Mouse (Mus musculus): ENCODE results near the gene Bco1.

Bco1 gene

DNA sequence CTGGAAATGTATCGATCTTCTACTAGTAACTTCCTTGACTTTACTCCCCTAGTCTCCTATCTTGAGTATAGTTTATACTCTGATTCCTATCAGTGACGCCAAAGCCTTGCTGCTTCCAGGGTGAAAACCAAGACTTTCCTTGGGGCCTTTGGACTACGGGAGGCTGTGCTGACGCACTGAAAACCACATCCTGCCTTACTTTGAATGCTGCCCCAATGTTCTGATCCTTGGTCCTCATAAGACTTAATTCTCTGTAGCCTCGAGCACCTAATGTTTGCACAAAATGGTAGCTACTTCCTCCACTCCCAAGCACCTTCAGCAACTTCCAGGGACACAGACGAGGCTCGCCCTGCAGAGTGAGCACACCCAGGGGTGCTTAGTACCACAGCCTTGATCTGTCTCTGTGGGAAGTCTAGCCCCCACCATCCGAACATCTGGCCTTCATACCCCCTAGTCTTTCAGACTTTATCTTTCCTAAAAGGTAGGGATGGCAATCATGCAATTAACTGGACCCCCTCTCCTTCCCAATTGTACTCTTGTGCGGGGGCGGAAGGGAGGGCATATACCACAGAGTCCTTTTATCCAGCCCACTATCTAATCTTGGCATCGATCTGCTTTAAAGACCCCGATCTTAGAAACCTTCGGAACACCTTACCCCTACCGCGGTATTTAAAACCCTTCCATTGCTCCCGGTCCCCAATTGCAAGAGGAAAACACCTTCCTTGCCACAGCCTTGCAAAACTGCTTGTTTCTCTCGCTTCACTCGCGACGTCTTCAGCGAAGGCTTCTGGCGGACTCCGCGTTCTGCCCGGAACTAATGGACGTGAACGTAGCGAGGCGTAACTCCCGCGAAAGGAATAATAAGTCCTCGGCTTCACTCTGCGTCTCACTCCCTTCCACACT is 61.5 kb downstream of the Bco1 start:
- peak in 1 of 2 experiments; percentile 13 for DNase-seq

DNA sequence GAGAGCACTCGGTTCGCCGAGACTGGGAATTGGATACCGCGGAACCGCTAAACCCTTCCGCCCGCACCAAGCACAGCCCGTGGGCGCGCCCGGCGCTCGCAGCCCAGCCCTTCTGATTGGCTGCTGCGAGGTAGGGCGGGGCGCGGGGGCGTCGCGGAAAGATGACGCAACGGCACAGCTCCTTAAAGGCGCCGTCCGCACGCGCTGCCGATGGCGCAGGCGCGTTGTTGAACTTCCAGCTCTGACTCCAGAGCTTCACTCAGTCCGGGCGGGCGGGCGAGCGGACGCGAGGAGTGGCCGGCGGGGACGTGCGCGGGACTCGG is 62.1 kb downstream of the Bco1 start:
- DNase-seq = peak; percentile 96

DNA sequence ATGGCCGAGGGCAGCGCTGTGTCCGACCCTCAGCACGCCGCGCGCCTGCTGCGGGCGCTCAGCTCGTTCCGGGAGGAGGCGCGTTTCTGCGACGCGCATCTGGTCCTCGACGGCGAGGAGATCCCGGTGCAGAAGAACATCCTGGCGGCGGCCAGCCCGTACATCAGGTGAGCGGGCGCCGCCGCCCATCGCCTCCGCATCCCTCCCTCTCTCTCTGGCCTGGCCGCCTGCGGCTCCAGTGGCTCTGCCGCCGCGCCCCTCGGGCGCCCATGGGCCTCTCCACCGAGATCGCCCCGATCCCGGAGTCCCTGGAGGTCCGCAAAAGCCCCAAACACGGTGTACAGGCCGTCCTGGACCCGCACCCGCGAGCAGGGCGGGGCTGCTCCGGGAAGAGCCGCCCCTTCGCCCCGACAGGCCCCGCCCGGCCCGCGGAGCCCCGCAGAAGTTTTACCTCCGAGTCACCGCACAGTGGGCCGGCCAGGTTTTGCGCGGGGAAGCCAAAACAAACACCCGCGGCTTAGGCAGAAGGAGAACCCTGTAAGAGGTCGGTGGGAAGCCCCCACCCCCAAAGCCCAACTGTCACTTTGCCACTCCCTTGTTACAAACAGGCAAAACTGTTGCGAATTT is 62.6 kb downstream of the Bco1 start, which contains the start of gene Gan:
Gene Gan, plus strand, starts transcription at position 1 of the 627 bp plus-strand sequence.
- DNase-seq = peak; percentile 24 to 40

DNA sequence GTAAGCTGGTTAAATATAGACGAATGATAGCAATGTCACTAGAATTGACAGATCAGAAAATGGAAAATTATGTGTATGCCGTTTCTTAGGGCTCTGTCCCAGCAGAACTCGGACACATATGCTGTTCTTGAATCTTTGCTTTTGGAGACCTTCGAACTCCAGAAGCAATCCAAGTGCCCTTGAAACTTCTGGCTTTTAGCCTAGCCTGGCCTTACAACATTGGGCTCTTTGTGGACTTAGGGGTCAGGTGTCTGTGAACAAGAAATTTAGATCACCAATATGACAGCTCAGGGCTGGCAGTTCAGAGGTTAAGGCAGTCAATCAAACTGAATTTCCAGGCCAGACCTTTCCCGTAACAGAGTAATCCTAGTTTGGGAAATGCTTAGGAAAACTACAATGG is 63.4 kb downstream of the Bco1 start:
- peak; percentile 30 to 58 for DNase-seq

DNA sequence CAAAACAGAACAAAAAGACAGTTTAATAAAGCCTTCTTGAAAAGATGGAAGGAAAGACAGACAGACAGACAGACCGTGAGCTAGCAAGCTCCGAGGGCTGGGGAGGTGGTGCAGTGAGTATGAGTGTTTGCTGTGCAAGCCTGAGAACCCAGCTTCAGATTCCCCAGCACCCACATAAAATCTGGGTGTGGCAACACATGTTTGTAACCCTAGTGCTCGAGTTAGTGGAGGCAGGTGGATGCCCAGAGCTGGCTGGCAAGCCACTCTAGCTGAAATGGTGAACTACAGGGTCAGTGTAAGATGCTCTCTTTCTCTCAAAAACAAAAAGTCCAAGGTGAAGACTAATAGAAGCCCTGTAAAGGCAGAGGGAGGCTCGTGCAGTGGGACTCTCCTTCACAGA is 69.3 kb downstream of the Bco1 start:
- DNase-seq = no peak

DNA sequence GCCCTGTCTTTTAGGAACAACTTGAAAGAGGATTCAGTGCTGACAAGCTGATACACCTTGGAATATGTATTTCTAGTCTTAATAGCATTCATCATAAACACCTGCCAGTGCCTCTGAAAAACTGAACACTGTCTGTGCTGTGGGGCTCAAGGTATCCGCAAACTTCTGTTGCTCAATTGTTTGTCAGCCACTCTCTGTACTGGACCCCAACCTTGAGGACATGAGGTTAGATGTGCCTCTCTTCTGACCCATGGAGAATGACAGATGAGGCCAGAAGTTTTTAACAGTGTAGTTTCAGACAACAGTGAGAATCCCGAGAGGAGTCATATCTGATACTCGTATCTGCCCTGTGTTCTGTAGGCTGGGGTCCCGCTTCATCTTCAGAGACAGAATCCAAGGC is 69.9 kb downstream of the Bco1 start:
- DNase-seq = no peak

DNA sequence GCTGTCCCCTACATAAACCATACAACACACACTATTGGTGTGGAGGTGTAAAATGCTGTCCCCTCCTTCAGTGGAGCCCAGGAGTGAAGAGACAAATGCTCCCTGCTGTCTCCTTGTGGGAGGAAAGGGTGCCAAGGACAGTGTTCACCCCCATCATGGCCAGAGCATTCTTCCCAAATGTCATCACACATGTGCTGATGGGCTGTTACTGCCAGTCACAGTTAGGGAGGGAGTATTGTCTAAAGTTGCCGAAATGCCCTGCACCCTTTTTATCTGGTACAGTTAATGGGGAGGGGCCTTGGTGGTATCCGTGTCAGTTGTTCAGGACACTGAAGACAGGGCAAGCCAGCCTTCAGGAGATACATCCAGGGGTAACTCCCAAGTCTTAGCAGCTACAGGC is 70.9 kb downstream of the Bco1 start:
- no peak for DNase-seq

DNA sequence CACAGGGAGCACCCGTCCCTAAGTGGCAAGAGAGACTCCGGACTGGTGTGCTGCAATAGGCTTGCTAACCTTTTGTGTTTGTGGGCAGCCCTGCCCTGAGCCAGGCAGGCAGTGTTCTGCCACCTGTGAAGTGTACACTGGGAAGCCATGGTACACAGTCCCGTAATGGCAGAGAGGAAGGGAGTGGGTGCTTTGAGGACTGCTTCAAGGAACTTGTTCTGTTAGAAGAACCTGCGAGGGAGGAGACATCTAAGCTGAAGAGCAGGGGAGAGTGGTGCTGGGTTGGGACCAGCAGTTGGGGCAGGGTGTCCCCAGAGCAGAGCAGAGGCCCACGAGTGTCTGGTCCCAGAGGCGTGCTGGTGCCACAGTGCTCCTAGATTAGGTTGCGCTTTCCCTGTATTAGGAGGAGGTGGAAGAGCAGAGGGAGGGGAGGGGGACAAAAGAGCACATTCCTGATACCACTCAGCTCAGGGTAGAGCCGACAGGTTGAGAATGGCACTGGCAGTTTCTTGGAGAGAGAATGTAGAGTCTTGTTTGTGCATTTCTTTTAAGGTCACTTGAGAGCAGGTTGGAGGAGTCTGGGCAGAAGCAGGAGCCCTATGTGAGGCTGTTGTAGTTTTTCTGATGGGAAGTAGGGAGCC is 71.7 kb downstream of the Bco1 start:
- no peak for DNase-seq

DNA sequence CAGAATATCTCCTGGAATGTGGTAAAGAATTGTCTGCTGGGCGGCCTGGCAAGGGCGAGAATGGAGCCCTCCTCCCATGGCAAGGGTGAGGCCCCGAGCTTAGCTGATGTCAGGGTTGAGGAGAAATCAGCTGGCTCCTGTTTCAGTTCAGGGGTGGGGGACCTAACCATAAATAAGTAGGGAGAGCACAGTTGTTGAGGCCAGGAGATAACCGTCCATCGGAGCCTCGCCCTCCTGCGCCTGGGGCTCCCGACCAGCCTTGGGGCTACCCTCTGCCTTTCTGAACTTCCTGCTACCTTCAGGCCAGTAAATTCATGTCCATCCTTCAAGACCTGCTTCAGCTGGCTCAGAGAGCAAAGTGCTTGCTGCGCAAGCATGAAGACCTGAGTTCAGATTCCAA is 72.7 kb downstream of the Bco1 start:
- no peak for DNase-seq

DNA sequence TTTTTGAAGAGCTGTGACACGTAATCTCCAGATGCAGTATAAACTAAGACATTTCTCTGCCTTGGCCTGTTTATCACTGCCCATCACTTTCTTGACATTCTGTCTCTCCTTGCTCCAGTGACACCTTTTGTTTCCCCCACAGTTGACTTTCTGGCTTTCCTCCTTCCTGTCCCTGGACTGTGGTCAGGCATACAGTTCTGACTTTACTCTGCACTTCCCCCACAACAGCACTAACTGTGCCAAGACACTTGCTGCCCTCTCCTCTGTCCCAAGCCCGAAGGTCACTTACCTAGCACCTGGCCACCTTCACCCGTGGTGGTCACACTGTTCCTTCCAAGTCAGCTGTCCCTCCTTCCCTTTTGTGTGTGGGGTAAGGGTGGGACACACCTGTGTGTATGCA is 76.2 kb downstream of the Bco1 start:
- DNase-seq = no peak

DNA sequence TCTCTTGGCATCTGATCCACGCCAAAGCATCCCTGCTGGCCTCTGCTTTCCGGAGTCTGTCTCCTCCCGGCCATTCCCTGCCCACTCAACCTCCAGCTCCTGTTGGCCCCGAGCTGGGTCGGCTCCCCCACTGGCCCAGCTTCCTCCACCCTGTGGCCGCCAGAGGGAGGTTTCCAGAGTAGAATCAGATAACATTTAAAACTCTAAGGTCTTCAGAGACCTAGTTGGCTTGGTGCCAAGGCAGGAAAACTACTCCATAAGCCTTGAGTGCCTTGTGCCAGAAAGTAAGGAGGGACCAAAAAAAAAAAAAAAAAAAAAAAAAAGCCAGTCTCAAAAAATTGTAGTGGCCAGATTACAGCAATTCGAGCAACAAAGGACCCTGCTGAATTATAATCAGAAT is 77.2 kb downstream of the Bco1 start:
- DNase-seq = peak in 1 of 2 experiments; percentile 19

DNA sequence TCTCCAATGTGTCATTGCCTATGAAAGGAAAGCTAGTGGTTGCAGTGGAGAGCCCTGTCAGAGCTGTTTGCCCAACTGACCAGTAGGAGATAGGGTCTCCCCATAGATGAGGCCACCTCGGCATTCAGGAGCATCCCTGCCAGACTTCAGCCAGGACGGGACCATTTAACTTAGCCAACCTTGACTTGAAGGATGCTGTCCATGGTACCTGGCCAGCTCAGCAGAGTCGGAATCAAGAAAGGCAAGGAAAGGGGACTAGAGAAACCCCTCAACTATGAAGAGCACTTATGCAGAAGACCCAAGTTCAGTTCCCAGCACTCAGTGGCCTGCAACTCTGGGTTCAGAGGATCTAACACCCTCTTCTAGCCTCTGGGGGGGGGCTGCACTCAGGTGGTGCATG is 78.0 kb downstream of the Bco1 start:
- no peak for DNase-seq

DNA sequence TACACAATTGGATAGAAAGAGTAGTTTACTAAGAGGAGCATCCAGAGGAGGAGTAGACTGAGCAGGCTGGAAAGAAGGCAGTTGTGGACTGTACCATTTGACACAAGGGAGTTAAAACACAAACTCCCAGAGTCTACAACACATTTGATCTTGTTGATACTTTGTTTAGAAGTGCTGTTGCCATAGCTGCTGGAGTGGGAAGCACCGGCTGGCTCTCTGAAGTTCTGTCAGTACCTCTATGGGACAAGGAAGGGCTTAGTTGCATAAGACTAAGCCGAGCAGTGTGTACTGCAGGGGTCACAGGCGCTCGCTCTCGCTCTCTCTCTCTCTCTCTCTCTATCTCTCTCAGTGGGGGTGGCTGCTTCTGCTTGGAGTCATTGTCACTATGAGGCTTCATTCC is 78.9 kb downstream of the Bco1 start:
- DNase-seq = no peak

DNA sequence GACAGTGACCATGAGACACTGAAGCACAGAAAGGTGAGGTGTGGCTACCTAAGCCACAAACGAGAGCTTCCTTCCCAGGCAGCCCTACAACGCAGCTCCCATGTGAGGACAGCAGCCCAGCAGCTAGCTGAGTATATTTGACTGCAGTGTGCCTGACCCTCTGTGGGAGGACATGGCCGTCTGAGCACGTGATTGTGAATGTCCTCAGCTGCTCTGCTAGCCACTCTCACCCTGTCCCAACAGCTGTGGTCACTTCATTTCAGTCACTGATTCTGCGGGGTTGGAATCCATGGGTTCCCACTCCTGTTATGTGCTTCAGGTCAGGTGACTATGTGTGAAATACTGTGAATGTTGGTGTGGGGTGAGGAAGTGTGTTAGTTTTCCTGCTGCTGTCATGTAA is 80.7 kb downstream of the Bco1 start:
- no peak for DNase-seq

DNA sequence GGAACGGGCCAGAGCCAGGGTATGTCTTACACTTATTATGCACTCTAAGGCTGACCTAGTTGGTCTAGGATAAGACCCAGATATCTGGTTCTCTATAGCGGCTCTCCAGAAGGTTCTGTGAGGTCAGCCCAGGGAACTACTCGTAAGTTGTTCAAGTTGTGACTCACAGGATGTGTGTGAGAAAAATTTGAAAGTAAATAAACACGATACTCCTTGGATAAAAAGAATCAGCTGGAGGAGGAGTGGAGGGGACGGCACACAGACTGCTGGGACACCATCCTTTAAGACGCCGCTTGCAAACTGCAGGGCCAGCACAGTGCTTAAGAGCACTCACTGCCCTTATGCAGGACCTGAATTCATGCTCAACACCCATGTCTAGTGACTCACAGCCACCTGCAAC is 81.6 kb downstream of the Bco1 start:
- no peak for DNase-seq

DNA sequence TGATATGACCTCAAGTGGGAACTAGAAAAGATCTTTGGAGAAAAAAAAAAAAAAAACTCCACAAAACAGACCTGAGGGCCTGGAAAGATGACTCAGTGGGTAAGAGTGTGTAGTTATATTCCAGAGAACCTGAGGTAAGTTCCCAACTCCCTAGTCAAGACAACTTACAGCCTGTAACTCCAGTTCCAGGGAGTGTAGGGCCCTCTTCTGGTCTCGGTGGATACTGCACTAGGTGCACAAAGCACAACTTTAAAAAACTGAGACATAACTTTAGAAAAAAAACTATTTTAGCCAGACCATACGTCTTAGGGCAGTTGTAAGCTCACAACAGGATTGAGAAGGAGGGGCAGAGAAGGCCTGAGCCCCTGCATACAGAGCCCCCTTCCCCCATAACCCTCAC is 82.4 kb downstream of the Bco1 start:
- DNase-seq = no peak

DNA sequence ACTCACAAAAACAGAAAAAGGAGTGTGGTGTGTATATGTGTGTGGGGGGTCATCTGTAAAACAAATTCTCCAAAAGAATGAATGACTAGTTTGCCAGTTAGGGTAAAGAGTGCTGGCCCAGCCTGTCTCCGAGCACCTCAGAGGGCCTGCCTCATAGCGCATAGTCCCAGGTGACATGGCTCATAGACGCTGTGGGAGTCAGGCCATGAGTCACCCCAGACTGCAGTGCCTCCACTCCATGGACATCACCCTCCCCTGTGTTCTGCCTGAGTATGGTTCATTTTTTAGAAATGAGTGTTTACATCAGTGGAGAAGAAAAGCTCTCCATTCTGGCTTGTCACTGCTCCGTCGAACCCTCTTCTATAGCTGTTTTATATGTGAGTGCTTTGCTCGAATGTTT is 83.0 kb downstream of the Bco1 start:
- DNase-seq = no peak

DNA sequence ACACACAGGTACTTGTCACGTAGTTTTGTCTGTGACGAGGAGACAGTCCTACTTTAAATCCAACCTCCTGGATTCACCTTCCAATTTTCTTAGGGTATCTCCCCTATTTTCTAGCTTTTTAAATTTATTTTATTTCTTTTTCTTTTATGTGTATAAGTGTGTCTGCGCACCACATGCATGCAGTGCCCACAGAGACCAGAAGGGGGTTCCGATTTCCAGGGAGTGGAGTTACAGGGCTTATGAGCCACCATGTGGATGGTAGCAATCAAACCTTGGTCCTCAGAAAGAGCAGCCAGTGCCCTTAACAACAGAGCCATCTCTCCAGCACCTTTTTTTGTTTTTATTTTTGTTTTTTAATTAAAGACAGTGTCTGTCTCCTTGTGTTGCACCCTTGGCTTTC is 87.1 kb downstream of the Bco1 start:
- DNase-seq = no peak
